Mouse (Mus musculus): ENCODE results near the gene Casc1.

DNA sequence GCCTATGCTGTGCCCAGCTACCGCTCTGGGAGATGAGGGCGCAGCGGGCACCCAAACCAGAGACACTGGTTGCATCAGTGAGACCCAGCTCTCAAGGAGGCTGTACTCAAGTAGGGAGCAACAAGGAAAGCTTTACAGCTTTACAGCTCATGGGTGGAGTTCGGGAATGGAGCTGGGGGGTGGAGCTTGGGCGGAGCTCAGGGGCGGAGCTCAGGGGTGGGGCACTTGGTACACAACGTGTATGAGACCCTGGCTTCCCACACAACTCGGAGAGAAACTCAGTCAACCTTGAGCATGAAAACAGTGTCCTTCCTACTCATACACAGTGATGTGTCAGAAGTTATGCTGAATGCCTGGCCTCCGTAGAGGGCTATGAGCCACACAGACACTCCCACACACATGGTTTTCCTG lies 35.2 kb downstream of the Casc1 start:
- TF ChIP-seq TCF12 (IDR thresholded peaks at IDR 0.05; ENCODE audit: insufficient read depth, poor library complexity, severe bottlenecking) (no peak), POLR2A (IDR thresholded peaks at IDR 0.05; ENCODE audit: insufficient read length, low read depth) (no peak), USF1 (IDR thresholded peaks at IDR 0.05; ENCODE audit: low read depth) (no peak), POLR2AphosphoS2 (IDR thresholded peaks at IDR 0.05; ENCODE audit: insufficient read length, low read depth) (no peak), MAX (IDR thresholded peaks at IDR 0.05; ENCODE audit: low read depth) (no peak), REST (IDR thresholded peaks at IDR 0.05; ENCODE audit: insufficient read depth, insufficient read length) (no peak), E2F4 (IDR thresholded peaks at IDR 0.05; ENCODE audit: insufficient read depth) (no peak), CEBPB (IDR thresholded peaks at IDR 0.05; ENCODE audit: insufficient read depth, poor library complexity, severe bottlenecking) (no peak), MYOG (IDR thresholded peaks at IDR 0.05; ENCODE audit: control insufficient read depth in 1 of 3, insufficient read depth in 1 of 3, insufficient read length in 2 of 3, low read depth in 2 of 3) (no peak)
